Mouse (Mus musculus) right cerebral cortex, postnatal 36 days (tissue): ENCODE data around the gene Mbd5.
"Not testable (repeated sequence)": the region's sequence is repeated elsewhere in the genome, so short reads cannot be mapped to it uniquely, and the experiment has no call there.

ENCODE experiments used
- DNase-seq, 2 experiments: peaks; one replicate each; pipeline ENCODE4 v3.0.0; 2022; ENCODE audit warnings: low spot score in 2 of 2, mixed read lengths in 1 of 2

Gene Mbd5

DNA sequence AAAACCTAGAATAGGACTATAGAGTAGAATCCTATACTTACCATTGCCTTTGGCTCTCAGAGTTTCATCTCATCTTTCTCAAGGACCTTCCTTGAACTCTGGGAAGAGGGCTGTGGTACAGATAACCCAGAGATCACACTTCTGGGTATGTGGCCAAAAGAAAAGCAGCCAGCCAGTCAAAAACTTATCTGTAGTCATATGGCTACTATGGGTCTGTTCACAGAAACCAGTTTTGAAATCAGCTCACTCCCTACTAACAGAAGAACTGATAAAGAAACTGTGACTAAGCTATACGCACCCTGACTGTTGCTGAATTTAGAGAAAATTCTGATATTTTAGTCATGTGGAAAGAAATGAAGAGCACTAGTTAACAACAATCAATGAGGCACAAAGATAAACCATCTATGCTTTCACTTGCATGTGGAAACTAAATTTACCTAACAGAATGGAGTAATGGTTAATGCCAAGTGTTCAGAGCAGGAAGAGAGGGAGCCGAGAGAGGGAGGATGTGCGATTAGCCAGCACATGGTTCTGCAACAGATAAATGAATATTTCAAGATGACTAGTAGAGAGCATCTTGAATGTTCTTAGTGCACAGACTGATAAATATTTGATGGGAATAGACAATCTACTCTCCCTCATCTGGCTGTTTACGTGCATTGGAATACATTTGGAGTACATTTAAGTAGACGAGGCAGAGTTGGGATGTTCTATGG lies 211.1 kb downstream of the Mbd5 start:
- DNase-seq, result no peak

GRCm38 (mm10) chr2:49169766-49170165 lies 220.5 kb downstream of the Mbd5 start:
- DNase-seq, result no peak

- DNase-seq, result no peak
Measured at GRCm38 (mm10) chr2:49177015-49177414, 227.7 kb downstream of the Mbd5 start.

GRCm38 (mm10) chr2:49190984-49191383 lies 241.7 kb downstream of the Mbd5 start:
- no peak for DNase-seq

DNA sequence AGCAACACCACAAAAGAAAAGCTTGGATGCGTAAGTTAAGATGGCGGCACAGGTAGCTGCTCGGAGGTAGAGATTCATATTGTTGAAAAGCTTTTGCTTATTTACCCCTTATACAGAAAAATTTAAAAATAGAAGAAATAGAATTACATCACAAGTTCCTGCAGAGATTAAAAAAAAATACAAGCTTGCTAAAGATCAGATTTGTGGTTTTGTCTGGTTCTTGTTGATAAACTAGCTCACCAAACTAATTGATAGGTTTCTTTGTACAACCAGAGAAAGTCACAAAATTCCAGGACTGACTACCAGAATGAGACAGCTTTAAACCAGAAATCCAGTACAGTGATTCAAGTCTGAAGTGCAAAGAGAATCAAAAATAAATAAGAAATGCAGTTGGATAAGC lies 242.4 kb downstream of the Mbd5 start:
- no peak for DNase-seq

GRCm38 (mm10) chr2:49204081-49204480 lies 254.8 kb downstream of the Mbd5 start:
- DNase-seq, result no peak

DNA sequence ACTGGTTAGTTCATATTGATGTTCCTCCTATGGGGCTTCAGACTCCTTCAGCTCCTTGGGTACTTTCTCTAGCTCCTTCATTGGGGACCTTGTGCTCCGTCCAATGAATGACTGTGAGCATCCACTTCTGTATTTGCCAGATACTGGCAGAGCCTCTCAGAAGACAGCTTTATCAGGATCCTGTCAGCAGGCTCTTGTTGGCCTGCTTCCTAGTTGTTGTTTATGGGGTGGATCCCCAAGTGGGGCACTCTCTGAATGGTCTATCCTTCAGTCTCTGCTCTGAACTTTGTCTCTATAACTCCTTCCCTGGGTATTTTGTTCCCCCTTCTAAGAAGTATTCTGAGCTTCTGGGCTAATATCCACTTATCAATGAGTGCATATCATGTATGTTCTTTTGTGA lies 256.4 kb downstream of the Mbd5 start:
- not testable (repeated sequence) for DNase-seq

DNA sequence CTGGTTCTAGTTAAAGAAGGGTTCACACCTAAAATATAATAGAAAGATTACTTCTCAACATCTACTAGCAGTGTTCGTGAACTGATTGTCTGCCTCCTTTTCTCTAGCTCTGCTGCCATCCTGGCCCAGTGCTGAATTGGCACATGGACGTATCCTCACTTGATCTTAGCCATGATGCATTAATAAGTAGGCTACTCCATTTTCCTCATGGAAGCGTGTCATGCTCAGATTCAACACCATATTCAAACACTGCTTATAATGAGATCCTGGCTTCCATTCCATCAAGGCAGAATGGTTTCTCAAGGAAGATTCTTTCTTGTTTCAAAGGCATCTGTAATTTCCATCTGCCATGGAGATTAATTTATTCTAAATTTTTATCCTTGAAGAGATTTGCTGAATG lies 260.0 kb downstream of the Mbd5 start:
- DNase-seq, result no peak

GRCm38 (mm10) chr2:49210408-49210807 lies 261.1 kb downstream of the Mbd5 start:
- no peak for DNase-seq

DNA sequence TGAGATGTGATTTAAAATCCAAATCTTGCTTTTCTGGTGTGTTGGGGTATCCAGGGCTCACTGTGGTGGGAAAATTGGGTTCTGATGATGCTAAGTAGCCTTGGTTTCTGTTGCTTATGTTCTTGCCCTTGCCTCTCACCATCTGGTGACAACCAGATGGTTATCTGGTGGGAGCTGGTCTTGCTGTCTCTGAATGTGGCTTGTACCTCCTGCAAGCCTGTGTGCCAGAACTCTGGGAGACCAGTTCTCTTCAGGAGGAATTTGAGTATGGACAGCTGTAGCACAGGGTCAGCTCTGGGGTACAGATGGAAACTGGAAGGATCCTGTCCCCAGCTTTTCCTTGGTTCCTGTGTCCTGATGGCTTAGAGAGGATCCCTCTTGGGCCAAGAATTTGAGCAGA lies 280.4 kb downstream of the Mbd5 start:
- DNase-seq, result no peak

DNA sequence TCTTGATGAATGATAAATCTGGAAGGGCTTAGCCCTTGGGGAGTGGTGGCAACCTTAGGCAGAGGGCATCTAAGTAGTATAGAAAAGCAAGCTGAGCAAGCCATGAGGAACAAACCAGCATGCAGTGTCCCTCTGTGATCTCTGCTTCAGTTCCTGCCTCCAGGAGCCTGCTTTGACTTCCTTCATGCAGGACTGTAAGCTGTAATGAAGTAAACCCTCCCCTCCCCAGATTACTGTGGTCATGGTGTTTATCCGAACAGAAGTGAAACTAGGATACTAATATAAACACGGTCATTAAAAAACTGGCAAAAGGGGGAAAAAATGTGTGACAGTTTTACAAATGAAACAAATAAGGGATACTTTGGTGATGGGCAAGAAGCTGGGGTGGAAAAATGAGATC lies 284.8 kb downstream of the Mbd5 start:
- no peak for DNase-seq

GRCm38 (mm10) chr2:49241715-49242114 lies 292.4 kb downstream of the Mbd5 start:
- DNase-seq, result no peak

GRCm38 (mm10) chr2:49264092-49264491 lies 314.8 kb downstream of the Mbd5 start:
- no peak for DNase-seq

- no peak for DNase-seq
Measured at GRCm38 (mm10) chr2:49272295-49272967, 323.1 kb downstream of the Mbd5 start.

DNA sequence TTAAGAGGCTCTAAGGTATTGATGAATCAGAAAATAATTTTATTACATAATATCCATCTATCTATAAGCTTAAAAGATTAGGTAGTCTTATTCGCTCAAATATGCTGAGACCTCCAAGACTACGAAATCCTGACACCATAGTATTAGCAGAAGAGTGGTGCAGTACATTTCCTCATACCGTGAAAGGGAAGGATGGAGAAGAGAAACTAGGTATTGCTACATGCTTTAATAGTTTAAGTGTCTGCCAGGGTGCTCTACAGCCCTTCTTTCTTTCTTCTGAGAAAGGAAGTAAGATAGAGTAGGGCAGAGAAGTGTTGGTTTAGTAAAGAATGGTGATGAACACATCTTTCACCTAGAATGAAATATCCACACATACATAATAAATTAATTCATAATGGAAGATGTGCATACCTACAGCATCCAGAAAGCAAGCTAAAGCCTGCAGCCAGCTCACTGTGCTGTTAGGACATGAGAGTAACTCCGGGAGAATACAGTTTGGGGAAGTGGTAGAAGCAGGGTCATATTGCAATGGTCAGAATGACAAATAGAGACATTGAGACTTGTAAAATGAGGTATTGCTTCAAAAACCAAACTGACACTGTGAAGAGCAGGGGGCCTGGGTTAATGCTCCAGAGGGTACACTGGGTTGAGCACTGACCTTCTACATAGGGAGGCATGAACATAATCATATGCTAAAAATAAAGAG lies 326.9 kb downstream of the Mbd5 start:
- no peak for DNase-seq

DNA sequence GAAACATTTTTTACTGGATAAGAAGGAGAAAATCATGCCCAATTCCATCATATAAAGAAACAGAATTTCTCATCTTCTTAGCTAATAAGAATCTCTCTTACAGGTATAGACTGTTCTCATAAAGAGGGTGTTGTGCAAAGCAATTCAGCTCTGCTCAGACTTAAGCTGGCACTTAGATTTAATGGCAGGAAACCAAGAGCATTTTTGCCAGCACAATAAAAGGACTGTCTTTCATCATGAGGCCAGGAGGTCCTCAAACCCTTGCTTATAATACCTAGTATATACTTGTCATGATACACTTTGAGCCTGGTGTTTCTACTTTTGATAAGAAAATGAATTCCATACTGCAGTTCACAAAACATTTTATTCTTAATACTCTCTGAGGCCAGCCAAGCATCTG lies 331.2 kb downstream of the Mbd5 start:
- no peak for DNase-seq

- DNase-seq, result no peak
Measured at GRCm38 (mm10) chr2:49283583-49283982, 334.3 kb downstream of the Mbd5 start.

DNA sequence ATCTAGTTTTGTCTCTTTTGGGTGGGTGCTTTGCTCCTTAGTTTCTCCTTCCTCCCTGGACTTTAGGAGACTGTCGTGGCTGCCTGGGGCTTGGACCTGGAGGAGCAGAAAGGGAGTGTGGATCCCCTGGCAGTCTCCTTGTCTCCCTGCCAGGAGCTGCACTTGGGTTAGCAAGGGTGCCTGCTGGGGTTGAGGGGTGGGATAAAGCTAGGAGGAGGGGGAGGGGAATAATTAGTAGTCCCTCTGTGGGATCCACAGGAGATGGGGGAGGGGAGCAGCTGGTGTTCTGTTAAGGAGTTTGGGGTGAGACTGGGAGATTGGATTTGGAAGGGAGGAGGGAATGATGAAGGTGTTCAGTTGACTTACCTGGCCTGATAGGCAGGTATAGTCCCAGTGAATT lies 337.7 kb downstream of the Mbd5 start:
- DNase-seq, result no peak

- no peak for DNase-seq
Measured at GRCm38 (mm10) chr2:49291709-49292108, 342.4 kb downstream of the Mbd5 start.

DNA sequence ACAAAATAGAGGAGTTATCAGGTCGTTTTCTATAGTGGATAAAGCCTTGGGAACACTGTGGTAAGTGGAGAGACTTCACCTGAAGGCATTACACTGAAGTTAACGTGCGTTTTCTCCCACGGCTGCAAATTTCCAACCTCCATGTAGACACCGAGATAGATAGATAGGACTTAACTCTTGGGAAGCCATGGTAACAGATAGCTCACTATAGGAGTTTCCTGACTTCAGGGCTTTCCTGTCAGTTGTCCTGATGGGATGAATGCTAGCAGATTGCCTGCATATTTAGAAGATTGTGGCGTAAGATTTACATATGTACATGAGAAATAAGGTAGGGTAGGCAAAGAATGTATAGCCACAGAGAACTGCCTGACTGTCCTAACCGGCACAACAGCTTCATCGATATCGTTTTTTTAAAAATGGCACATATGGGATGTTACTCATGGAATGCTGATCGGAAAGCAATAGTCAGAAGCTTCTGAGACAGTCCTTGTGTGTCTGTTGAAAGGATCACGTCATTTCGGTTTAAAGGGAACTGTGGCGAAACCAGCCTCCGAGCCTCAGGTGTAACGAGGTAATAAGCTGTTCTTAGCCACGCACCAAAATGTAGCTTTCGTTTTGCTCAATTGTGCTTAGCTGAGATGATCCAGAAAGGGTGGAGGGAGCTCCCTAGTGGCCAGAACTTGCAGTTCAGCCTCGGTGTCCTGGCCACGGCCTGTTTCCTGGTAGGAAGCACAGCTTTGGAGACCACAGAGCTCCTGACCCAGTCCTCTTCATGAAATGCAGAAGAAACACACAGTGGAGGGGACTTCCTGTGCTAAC lies 363.5 kb downstream of the Mbd5 start:
- DNase-seq, result peak; percentile 79

DNA sequence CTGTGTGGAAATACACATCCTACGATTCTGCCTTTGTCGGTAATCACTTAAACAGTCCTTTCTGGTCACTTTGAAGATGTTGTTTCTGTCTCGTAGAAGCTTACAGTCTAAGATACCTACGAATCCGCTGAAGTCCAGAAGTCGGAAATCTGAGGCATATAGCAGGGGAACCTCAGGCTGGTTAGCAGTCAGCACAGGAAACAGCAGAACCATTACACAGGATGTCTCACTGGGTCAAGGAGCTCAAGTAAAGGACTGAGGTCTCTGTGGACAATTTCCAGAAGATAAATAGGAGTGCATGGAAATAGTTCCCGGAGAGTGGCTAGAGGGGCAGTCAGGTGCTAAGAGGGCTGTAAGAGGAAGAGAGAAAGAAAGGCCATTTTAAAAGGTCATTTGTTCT lies 384.3 kb downstream of the Mbd5 start:
- no peak for DNase-seq

- no peak for DNase-seq
Measured at GRCm38 (mm10) chr2:49335267-49335666, 386.0 kb downstream of the Mbd5 start.
